Comparison of ENCODE assay signal across 16 mouse cellular contexts in genomic region chr11:32142771-32143170, GRCm38 (mm10). TPM values are rescaled to one million over a fixed set of nuclear protein-coding genes. Genes with fewer than 3 reads are reported as not detected.
DNase-seq lines count a peak whose midpoint lies in the region; ATAC-seq lines count a peak whose summit lies in the region.
"Had no signal": no experiment of that assay in that cellular context is flagged by ENCODE, and none has a peak within 500 bp of the region (broad histone marks: within the 10 kb centered on the region; RNA-seq: fewer than 3 reads in every experiment).

No protein-coding gene starts in this region.

- H3K36me3 ChIP-seq in neural tube, embryonic 13.5 days, result no peaks in the 10 kb centered on the region
- H3K36me3 ChIP-seq in hindbrain, embryonic 16.5 days (ENCODE audit: control insufficient read depth, insufficient read depth, low read length), result no peaks in the 10 kb centered on the region
- H3K36me3 ChIP-seq: kidney, embryonic 15.5 days had no signal

- H3K4me1 ChIP-seq in neural tube, embryonic 13.5 days (replicated peaks), result peaks cover 46% of the 10 kb centered on the region
- H3K4me1 ChIP-seq in hindbrain, embryonic 16.5 days (ENCODE audit: control insufficient read depth, insufficient read depth, low read depth, low read length), result peaks cover 26% of the 10 kb centered on the region

- WGBS in neural tube, embryonic 13.5 days, result 44% methylated on average over 5 of the region's 5 CpGs
- WGBS in hindbrain, embryonic 16.5 days, result 57% methylated on average over 5 of the region's 5 CpGs

- no peaks in the 10 kb centered on the region for H3K9me3 ChIP-seq in neural tube, embryonic 13.5 days
- no peaks in the 10 kb centered on the region for H3K9me3 ChIP-seq in hindbrain, embryonic 16.5 days (ENCODE audit: control insufficient read depth, low read length)
- H3K9me3 ChIP-seq: kidney, embryonic 15.5 days had no signal

- H3K4me2 ChIP-seq in neural tube, embryonic 13.5 days, result no peak overlapping the region
- H3K4me2 ChIP-seq in hindbrain, embryonic 16.5 days (ENCODE audit: low read length), result no peak overlapping the region
- H3K4me2 ChIP-seq: kidney, embryonic 15.5 days had no signal

- ATAC-seq in neural tube, embryonic 13.5 days (ENCODE audit: low read depth), result no peak
- ATAC-seq in hindbrain, embryonic 16.5 days, result no peak

- no peak overlapping the region for H3K4me3 ChIP-seq in neural tube, embryonic 13.5 days
- H3K4me3 ChIP-seq in hindbrain, embryonic 16.5 days (ENCODE audit: low read length), result no peak overlapping the region
- H3K4me3 ChIP-seq: gastrocnemius, adult 2 months; kidney, embryonic 15.5 days had no signal

- H3K9ac ChIP-seq in neural tube, embryonic 13.5 days, result no peak overlapping the region
- no peak overlapping the region for H3K9ac ChIP-seq in hindbrain, embryonic 16.5 days (ENCODE audit: low read depth, low read length)
- H3K9ac ChIP-seq: kidney, embryonic 15.5 days had no signal

- H3K27ac ChIP-seq in neural tube, embryonic 13.5 days (replicated peaks), result peak overlapping the region; percentile 82
- peak overlapping the region; percentile 49; the same call in 1 of the 2 replicates for H3K27ac ChIP-seq in hindbrain, embryonic 16.5 days (ENCODE audit: low read depth, low read length)
- H3K27ac ChIP-seq: gastrocnemius, adult 2 months; kidney, embryonic 15.5 days had no signal

- no peaks in the 10 kb centered on the region for H3K27me3 ChIP-seq in neural tube, embryonic 13.5 days
- no peaks in the 10 kb centered on the region for H3K27me3 ChIP-seq in hindbrain, embryonic 16.5 days (replicated peaks; ENCODE audit: control insufficient read depth, insufficient read depth, low read length)
- H3K27me3 ChIP-seq: kidney, embryonic 15.5 days had no signal

- DNase-seq in adrenal gland, adult 2 months, result peak; percentile 9
- DNase-seq in adrenal gland, adult 18-20 months (ENCODE audit: low spot score in 2 of 2), result no peak
- DNase-seq in neural tube, embryonic 10.5 days (ENCODE audit: extremely low spot score, low spot score), result no peak
- no peak for DNase-seq in kidney, postnatal 10 days
- DNase-seq in kidney, adult 8-10 months, result no peak
- DNase-seq in heart, adult 18-20 months, result no peak
- DNase-seq: adrenal gland, postnatal 36 days; gastrocnemius, adult 2 months; liver; lung, adult 2 months; right cerebral cortex, postnatal 4 days; thymus, adult 2 months had no signal

RNA-seq across cellular contexts. Expression of gene Il9r, which starts 57.3 kb away (rescaled TPM):
- under 1 TPM; 0.26 to 0.31 TPM for total RNA-seq in adrenal gland, adult 2 months (2021)
- 0.69 TPM in 1 of 2 replicates, not detected in the other for polyA plus RNA-seq in adrenal gland, adult 2 months (2012; rRNA removed)
- total RNA-seq in adrenal gland, adult 18-20 months (2021), result under 1 TPM; 0.10 to 0.32 TPM
- polyA plus RNA-seq in neural tube, embryonic 13.5 days (2015; fragmentation: Nextera tagmentation; extraction: Ambion mirVana), result not detected in 2 replicates
- polyA plus RNA-seq in hindbrain, embryonic 16.5 days (2015; fragmentation: Nextera tagmentation; extraction: Ambion mirVana), result not detected in 2 replicates
- total RNA-seq in heart, adult 18-20 months (2021), result under 1 TPM; 0.07 to 0.46 TPM
- total RNA-seq: gastrocnemius, adult 2 months; left cerebral cortex, postnatal 10 days had no signal
- polyA plus RNA-seq: kidney, embryonic 15.5 days had no signal
